Mouse (Mus musculus) embryonic facial prominence, embryonic 14.5 days (tissue): Measurements from ENCODE around the gene Alkbh7. TPM values are rescaled to one million over a fixed set of nuclear protein-coding genes. Genes with fewer than 3 reads are reported as not detected.

Source experiments
- ATAC-seq: fragments of 200-750 bp; cut with Nextera tagmentation; 2 replicates; pipeline ENCODE4 v1.8.0; 2017; ENCODE audit warnings: low read depth, moderate number of reproducible peaks, moderate TSS enrichment
- DNase-seq: peaks from one replicate; pipeline ENCODE4 v3.0.0-alpha.2; 2015; ENCODE audit warnings: low spot score
- H3K27ac ChIP-seq: fragments of 300-500 bp; sonication (generic); replicated peaks from 2 replicates; pipeline ENCODE4 v1.5.1; 2014; ENCODE audit warnings: low read depth, mild to moderate bottlenecking, low read length, moderate library complexity
- H3K27me3 ChIP-seq: fragments of 300-500 bp; sonication (generic); replicated peaks from 2 replicates; pipeline ENCODE4 v1.6.1; 2014; ENCODE audit warnings: low read length; ENCODE audit not compliant: control insufficient read depth, insufficient read depth
- H3K36me3 ChIP-seq: fragments of 300-500 bp; sonication (generic); 2 replicates; pipeline ENCODE4 v1.6.1; 2014; ENCODE audit warnings: low read length, mixed read lengths; ENCODE audit not compliant: control insufficient read depth, insufficient read depth
- H3K4me1 ChIP-seq: fragments of 300-500 bp; sonication (generic); 2 replicates; pipeline ENCODE4 v1.6.1; 2014; ENCODE audit warnings: antibody characterized with exemption, low read length; ENCODE audit not compliant: control insufficient read depth, insufficient read depth
- H3K4me2 ChIP-seq: fragments of 300-500 bp; sonication (generic); 2 replicates; pipeline ENCODE4 v1.6.1; 2014; ENCODE audit warnings: low read depth, mild to moderate bottlenecking, low read length, moderate library complexity, mixed read lengths
- H3K4me3 ChIP-seq: fragments of 300-500 bp; sonication (generic); 2 replicates; pipeline ENCODE4 v1.5.1; 2014; ENCODE audit warnings: low read depth, mild to moderate bottlenecking, low read length
- H3K9ac ChIP-seq: fragments of 300-500 bp; sonication (generic); 2 replicates; pipeline ENCODE4 v1.6.1; 2014; ENCODE audit warnings: low read depth, mild to moderate bottlenecking, low read length, moderate library complexity, mixed read lengths
- H3K9me3 ChIP-seq: fragments of 300-500 bp; sonication (generic); 2 replicates; pipeline ENCODE4 v1.6.1; 2016; ENCODE audit warnings: low read length; ENCODE audit not compliant: control insufficient read depth
- WGBS: fragments of 180-500 bp; shearing (Covaris S2); extraction: QIAGEN DNeasy Blood & Tissue Kit; methylation state at CpG from one replicate; pipeline ENCODE4 v1.1.7; 2014; 5-methylcytosine and 5-hydroxymethylcytosine counted together
- polyA plus RNA-seq: library from polyadenylated mRNA; unstranded; fragments of >200 nt; fragmentation: Nextera tagmentation; extraction: Ambion mirVana; gene quantifications from 2 replicates; pipeline ENCODE4 v1.2.1, GENCODE M21; 2014

The Alkbh7 gene
- polyA plus RNA-seq, 1 experiment from 2014 or later: 39.8 TPM

- no peak overlapping the region for H3K9ac ChIP-seq
- ATAC-seq (no peak), DNase-seq (no peak)
- no peaks in the 10 kb centered on the region for H3K4me1 ChIP-seq
- no peak overlapping the region for H3K27ac ChIP-seq
- H3K4me3 ChIP-seq: no peak overlapping the region
- 78% methylated on average over 6 of the region's 6 CpGs for WGBS
- H3K9me3 ChIP-seq: no peaks in the 10 kb centered on the region
- H3K27me3 ChIP-seq: no peaks in the 10 kb centered on the region
- no peaks in the 10 kb centered on the region for H3K36me3 ChIP-seq
- no peak overlapping the region for H3K4me2 ChIP-seq
Measured at GRCm38 (mm10) chr17:56963646-56964045, 33.5 kb upstream of the Alkbh7 start.

- no peak overlapping the region for H3K4me3 ChIP-seq
- no peak for DNase-seq
- H3K9me3 ChIP-seq: no peaks in the 10 kb centered on the region
- ATAC-seq: no peak
- H3K9ac ChIP-seq: no peak overlapping the region
- 0 out of 2 replicates have a peak, but pooled peaks cover 6% of the 10 kb centered on the region for H3K27me3 ChIP-seq
- WGBS: 69% methylated on average over 3 of the region's 3 CpGs
- H3K4me1 ChIP-seq: no peaks in the 10 kb centered on the region
- no peak overlapping the region for H3K27ac ChIP-seq
- H3K36me3 ChIP-seq: no peaks in the 10 kb centered on the region
- H3K4me2 ChIP-seq: no peak overlapping the region
Measured at GRCm38 (mm10) chr17:56969321-56969720, 27.8 kb upstream of the Alkbh7 start.

- Histone ChIP-seq H3K27me3 (0 out of 2 replicates have a peak, but pooled peaks cover 6% of the 10 kb centered on the region), H3K36me3 (no peaks in the 10 kb centered on the region), H3K27ac (no peak overlapping the region), H3K4me3 (no peak overlapping the region), H3K9ac (no peak overlapping the region), H3K4me1 (no peaks in the 10 kb centered on the region), H3K4me2 (no peak overlapping the region), H3K9me3 (no peaks in the 10 kb centered on the region)
- ATAC-seq: no peak
- no peak for DNase-seq
- WGBS: 57% methylated on average over 5 of the region's 5 CpGs
Measured at GRCm38 (mm10) chr17:56970081-56970480, 27.1 kb upstream of the Alkbh7 start.

GRCm38 (mm10) chr17:56973956-56974707, 23.0 kb upstream of the Alkbh7 start:
- no peak; the same call in 1 of the 2 replicates for ATAC-seq

GRCm38 (mm10) chr17:56974708-56975240, 22.4 kb upstream of the Alkbh7 start:
- 0 out of 2 replicates have a peak, but pooled peaks cover 3% of the 10 kb centered on the region for H3K27me3 ChIP-seq
- no peak overlapping the region for H3K27ac ChIP-seq
- DNase-seq (no peak), ATAC-seq (no peak)
- H3K4me3 ChIP-seq: no peak overlapping the region
- WGBS: 72% methylated on average over 5 of the region's 5 CpGs
- H3K9ac ChIP-seq: no peak overlapping the region
- no peak overlapping the region for H3K4me2 ChIP-seq
- no peaks in the 10 kb centered on the region for H3K4me1 ChIP-seq
- H3K36me3 ChIP-seq: no peaks in the 10 kb centered on the region
- H3K9me3 ChIP-seq: no peaks in the 10 kb centered on the region

More at GRCm38 (mm10) chr17:56973956-56974707, 23.0 kb upstream of the Alkbh7 start:
- no peak overlapping the region for H3K4me3 ChIP-seq
- no peaks in the 10 kb centered on the region for H3K9me3 ChIP-seq
- H3K27me3 ChIP-seq: 0 out of 2 replicates have a peak, but pooled peaks cover 6% of the 10 kb centered on the region
- H3K4me1 ChIP-seq: no peaks in the 10 kb centered on the region
- DNase-seq: no peak
- WGBS: 66% methylated on average over 13 of the region's 14 CpGs
- H3K4me2 ChIP-seq: no peak overlapping the region
- H3K36me3 ChIP-seq: no peaks in the 10 kb centered on the region
- H3K27ac ChIP-seq: no peak overlapping the region
- H3K9ac ChIP-seq: no peak overlapping the region

- no peaks in the 10 kb centered on the region for H3K36me3 ChIP-seq
- WGBS: 66% methylated on average over 3 of the region's 3 CpGs
- H3K27me3 ChIP-seq: no peaks in the 10 kb centered on the region
- ATAC-seq (no peak), DNase-seq (no peak)
- H3K27ac ChIP-seq: no peak overlapping the region
- H3K4me3 ChIP-seq: no peak overlapping the region
- H3K9me3 ChIP-seq: no peaks in the 10 kb centered on the region
- H3K9ac ChIP-seq: no peak overlapping the region
- no peaks in the 10 kb centered on the region for H3K4me1 ChIP-seq
- H3K4me2 ChIP-seq: no peak overlapping the region
Measured at GRCm38 (mm10) chr17:56975391-56975790, 21.7 kb upstream of the Alkbh7 start.

GRCm38 (mm10) chr17:56976531-56977390, 20.4 kb upstream of the Alkbh7 start:
- no peak overlapping the region for H3K9ac ChIP-seq
- H3K27me3 ChIP-seq: no peaks in the 10 kb centered on the region
- DNase-seq: no peak
- no peaks in the 10 kb centered on the region for H3K36me3 ChIP-seq
- no peaks in the 10 kb centered on the region for H3K4me1 ChIP-seq
- H3K4me3 ChIP-seq: no peak overlapping the region
- no peak overlapping the region for H3K27ac ChIP-seq
- 64% methylated on average over 8 of the region's 8 CpGs for WGBS
- ATAC-seq: no peak
- no peak overlapping the region for H3K4me2 ChIP-seq
- no peaks in the 10 kb centered on the region for H3K9me3 ChIP-seq

DNA sequence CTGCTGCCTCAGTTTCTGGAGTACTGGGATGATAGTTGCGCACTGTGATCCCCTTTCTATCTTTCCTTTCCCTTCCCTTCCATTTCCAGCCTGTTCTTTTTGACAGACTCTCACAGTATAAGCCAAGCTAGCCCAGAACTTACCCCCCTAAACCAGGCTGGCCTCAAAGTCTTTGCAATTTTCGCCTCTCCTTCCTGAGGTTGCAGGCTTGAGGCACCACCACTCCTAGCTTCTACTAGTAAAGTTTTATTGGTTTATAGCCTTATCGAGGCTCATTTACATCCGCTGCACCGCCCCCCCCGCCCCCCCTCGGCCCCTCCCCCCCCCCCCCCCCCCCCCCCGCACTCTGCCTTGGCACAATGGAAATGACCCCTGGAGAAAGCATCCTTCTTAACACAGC, 17.6 kb upstream of the Alkbh7 start:
- no peak overlapping the region for H3K4me3 ChIP-seq
- no peaks in the 10 kb centered on the region for H3K9me3 ChIP-seq
- H3K27ac ChIP-seq: no peak overlapping the region
- H3K4me1 ChIP-seq: no peaks in the 10 kb centered on the region
- H3K36me3 ChIP-seq: no peaks in the 10 kb centered on the region
- DNase-seq (no peak), ATAC-seq (no peak)
- no peak overlapping the region for H3K4me2 ChIP-seq
- 34% methylated on average over 7 of the region's 8 CpGs for WGBS
- no peak overlapping the region for H3K9ac ChIP-seq
- no peaks in the 10 kb centered on the region for H3K27me3 ChIP-seq
